Mouse (Mus musculus) lung, postnatal 0 days (tissue): ENCODE measurements at regions not wholly inside any gene's neighbourhood (a gene's known extent, or its start where the extent isn't known, plus 50 kb on each side); places are given as distances from the start of the nearest gene placed in this dataset.

Experiments
- CTCF ChIP-seq: IDR thresholded peaks from 2 replicates; pipeline ENCODE4 v1.5.1; 2016; ENCODE audit warnings: antibody characterized with exemption, mild to moderate bottlenecking
- EP300 ChIP-seq: IDR thresholded peaks from 2 replicates; pipeline ENCODE4 v1.6.1; 2016; ENCODE audit warnings: antibody characterized with exemption, mild to moderate bottlenecking, control low read depth

DNA sequence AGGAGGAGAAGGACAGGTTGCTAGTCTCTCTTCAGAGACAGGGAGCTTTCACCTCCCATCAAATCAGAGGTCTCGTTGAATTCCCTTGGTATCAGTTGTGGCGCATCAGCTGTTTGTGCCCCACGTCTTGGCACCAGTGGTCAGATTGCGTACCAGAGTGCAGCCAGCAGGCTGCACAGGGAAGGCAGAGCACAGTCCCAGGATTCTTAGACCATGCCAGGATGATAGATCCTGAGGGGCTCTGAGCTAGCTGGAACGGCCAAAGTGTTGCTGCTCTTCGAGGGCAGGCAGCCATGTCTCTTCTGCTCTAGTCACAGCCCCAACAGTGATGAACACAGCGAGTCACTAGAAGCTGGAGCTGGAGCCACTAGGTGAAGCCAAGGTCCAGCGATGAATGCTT is 167.2 kb downstream of the B3glct start:
- TF ChIP-seq CTCF = no peak
- no peak for TF ChIP-seq EP300
